Mouse (Mus musculus) neutrophil, adult 83 days (primary cell): ENCODE results near the gene Usp48. TPM values are rescaled to one million over a fixed set of nuclear protein-coding genes. Genes with fewer than 3 reads are reported as not detected.

Experiments used
- total RNA-seq, 2 experiments: library from RNA; stranded (reverse); gene quantifications; one replicate each; pipeline ENCODE4 v1.2.4; 2023

Gene Usp48
- total RNA-seq: 100 to 1,000 TPM in 1 of 2 experiments, 10 to 100 TPM in 1; 99.4 to 100 TPM

GRCm38 (mm10) chr4:137593601-137594495, at the start of gene Usp48:
TSS of gene Usp48 (plus strand) at chr4:137593755.

DNA sequence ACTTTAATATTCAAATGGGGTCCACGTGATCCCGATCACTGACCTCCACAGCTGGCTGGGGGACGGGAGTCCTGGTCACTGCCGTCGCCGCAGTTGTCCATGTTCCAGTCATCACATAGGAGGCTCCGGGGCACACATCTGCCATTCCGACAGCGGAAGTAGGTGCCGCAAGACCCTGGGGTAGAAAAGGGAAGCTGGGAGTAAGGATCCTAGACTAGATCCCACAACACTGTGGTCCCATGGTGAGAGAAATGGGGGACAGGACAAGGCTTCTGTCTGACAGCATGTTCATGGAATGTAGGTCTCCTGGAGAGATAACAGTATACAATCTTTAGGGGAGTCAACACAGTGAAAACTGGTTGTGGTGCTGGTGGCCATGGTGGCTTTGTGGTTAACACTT, 19.1 kb upstream of the Usp48 start, which contains the start of gene Ldlrad2:
Ldlrad2 (minus strand) TSS at position 101 of the 400 bp plus-strand sequence.

GRCm38 (mm10) chr4:137664433-137664979, 71.0 kb downstream of the Usp48 start, which contains the start of gene Rap1gap:
TSS of gene Rap1gap (plus strand) at chr4:137664726.

Other genes with a start within 250 kb of the Usp48 start
- 100 to 1,000 TPM; 471 to 503 TPM for gene Cdc42, start 236.0 kb upstream of the Usp48 start, total RNA-seq
- not detected for gene Cela3a, start 184.0 kb upstream of the Usp48 start, total RNA-seq
- gene Cela3b, start 163.2 kb upstream of the Usp48 start, total RNA-seq: not detected
- not detected for gene 1700013G24Rik, start 140.5 kb upstream of the Usp48 start, total RNA-seq
- under 1 TPM; 0.31 to 0.66 TPM for gene Hspg2, start 125.0 kb upstream of the Usp48 start, total RNA-seq
- gene Ldlrad2, start 19.2 kb upstream of the Usp48 start, total RNA-seq: not detected
- gene Rap1gap, start 71.0 kb downstream of the Usp48 start, total RNA-seq: 1 to 10 TPM; 1.3 to 2.7 TPM
- gene Alpl, start 202.6 kb downstream of the Usp48 start, total RNA-seq: 1 to 10 TPM; 3.2 to 3.8 TPM